Mouse (Mus musculus) bone marrow, adult 2 months (tissue): ENCODE data around the gene Uts2.

Source experiments
- CTCF ChIP-seq: fragments of 200-500 bp; IDR thresholded peaks from 2 replicates; pipeline ENCODE4 v1.5.1; 2011; ENCODE audit warnings: low read length, control low read depth; ENCODE audit not compliant: control insufficient read depth, insufficient read depth
- POLR2A ChIP-seq: fragments of 200-500 bp; IDR thresholded peaks from 2 replicates; pipeline ENCODE4 v1.6.1; 2011; ENCODE audit warnings: low read depth, mild to moderate bottlenecking, control low read depth, low read length, borderline replicate concordance; ENCODE audit not compliant: control insufficient read depth

DNA sequence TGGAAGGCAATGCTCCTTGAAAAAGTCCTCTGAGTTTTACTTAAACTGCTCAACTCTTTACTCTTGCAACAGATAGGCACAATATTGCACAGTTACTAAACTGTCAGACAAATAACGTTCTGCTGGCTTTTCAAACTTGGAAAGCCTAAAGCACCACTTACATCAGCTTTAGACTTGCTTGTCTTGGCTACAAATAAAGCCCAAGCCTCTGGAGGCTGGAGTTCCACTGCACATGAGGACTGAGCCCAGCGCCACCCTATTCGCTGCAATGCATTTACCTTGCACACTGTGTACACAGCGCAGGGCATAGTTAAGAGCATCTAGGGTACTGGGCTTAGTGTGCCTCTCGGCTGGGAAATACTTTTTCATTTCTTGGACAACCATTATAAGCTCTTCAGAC is 46.4 kb downstream of the Uts2 start:
- TF ChIP-seq POLR2A (no peak), CTCF (no peak)
